Mouse (Mus musculus) liver, adult 2 months (tissue): ENCODE results near the gene Pard3.

Experiments used
- CTCF ChIP-seq: fragments of 200-500 bp; IDR thresholded peaks from 2 replicates; pipeline ENCODE4 v1.5.1; 2011; ENCODE audit warnings: low read depth, low read length, control low read depth
- POLR2A ChIP-seq: fragments of 200-500 bp; IDR thresholded peaks from 2 replicates; pipeline ENCODE4 v1.6.1; 2011; ENCODE audit warnings: low read length, control low read depth; ENCODE audit not compliant: insufficient read depth; ENCODE audit errors: extremely low read depth

GRCm38 (mm10) chr8:127307026-127307425, 243.3 kb downstream of the Pard3 start:
- TF ChIP-seq CTCF (no peak), POLR2A (no peak)
